In the genomic region with DNA sequence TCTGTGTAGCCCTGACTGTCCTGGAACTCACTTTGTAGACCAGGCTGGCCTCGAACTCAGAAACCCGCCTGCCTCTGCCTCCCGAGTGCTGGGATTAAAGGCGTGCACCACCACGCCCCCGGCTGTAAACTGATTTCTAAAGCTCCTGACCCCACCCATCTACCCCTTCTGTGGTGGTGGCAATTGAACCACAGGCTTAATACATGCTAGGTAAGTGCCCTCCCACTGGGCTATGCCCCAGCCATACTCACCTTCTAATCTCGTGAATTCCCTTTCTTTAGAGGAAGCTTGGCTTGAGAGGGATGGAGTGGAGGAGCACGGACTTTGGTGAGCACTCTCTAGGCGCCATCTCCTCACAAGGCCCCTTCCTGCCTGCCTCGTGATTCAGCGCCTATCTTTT, we compare ENCODE assay signal across 16 mouse cellular contexts. TPM values are rescaled to one million over a fixed set of nuclear protein-coding genes. Genes with fewer than 3 reads are reported as not detected.
"Had no signal": no experiment of that assay in that cellular context is flagged by ENCODE, and none has a peak within 500 bp of the region (broad histone marks: within the 10 kb centered on the region; RNA-seq: fewer than 3 reads in every experiment).

No protein-coding gene starts in this region.

- DNase-seq: right cerebral cortex, adult 18-20 months; right cerebral cortex, postnatal 14 days; right cerebral cortex, postnatal 25 days; right cerebral cortex, postnatal 4 days; spleen, adult 18-20 months; thymus, adult 18-20 months; thymus, adult 2 months; thymus, postnatal 14 days; thymus, postnatal 25 days; thymus, postnatal 36 days; thymus, postnatal 4 days had no signal

- H3K9me3 ChIP-seq: neural tube, embryonic 12.5 days; neural tube, embryonic 13.5 days; neural tube, embryonic 15.5 days; stomach, embryonic 15.5 days had no signal

- H3K4me3 ChIP-seq: neural tube, embryonic 12.5 days had no signal

- H3K9ac ChIP-seq: neural tube, embryonic 12.5 days; neural tube, embryonic 15.5 days; stomach, embryonic 15.5 days had no signal

- H3K36me3 ChIP-seq: neural tube, embryonic 12.5 days; neural tube, embryonic 15.5 days; stomach, embryonic 15.5 days had no signal

- H3K27ac ChIP-seq: neural tube, embryonic 12.5 days; neural tube, embryonic 13.5 days; neural tube, embryonic 15.5 days; stomach, embryonic 15.5 days; stomach, postnatal 0 days had no signal

RNA-seq across cellular contexts. Expression of a gene that starts 2.5 kb away (rescaled TPM):
- polyA plus RNA-seq: neural tube, embryonic 13.5 days; thymus, adult 2 months had no signal
